Mouse (Mus musculus) heart, postnatal 10 days (tissue): ENCODE measurements around the gene Syn1. TPM values are rescaled to one million over a fixed set of nuclear protein-coding genes. Genes with fewer than 3 reads are reported as not detected.

Experiments used
- DNase-seq, 2 experiments: peaks; one replicate each; pipeline ENCODE4 v3.0.0; 2021
- intact Hi-C: fragments of 180-260 bp; cut with DNase I; formaldehyde crosslinking; loops from one replicate; pipeline ENCODE4 v1.15.1; 2025
- microRNA-seq, 2 experiments: library from miRNA; unstranded; fragments of <30 nt; microRNA quantifications; one replicate each; pipeline ENCODE4 v1.2.0; 2022
- total RNA-seq, 2 experiments: library from RNA; stranded (reverse); gene quantifications; 2 replicates each; pipeline ENCODE4 v1.2.3; 2021

Syn1 gene
- total RNA-seq, 2 experiments from 2014 or later: 0.36 to 0.40 TPM

- DNase-seq: peak; percentile 31 to 35
- intact Hi-C loops: no loop called here
These were observed 57.4 kb downstream of the Syn1 start for GRCm38 (mm10) chrX:20863161-20864101.

- DNase-seq: peak; percentile 43 to 47
- intact Hi-C loops: no loop called here
These were observed 58.4 kb downstream of the Syn1 start for GRCm38 (mm10) chrX:20862105-20863065.

GRCm38 (mm10) chrX:20861453-20862104 is 59.2 kb downstream of the Syn1 start:
- no peak for DNase-seq
- intact Hi-C loops: no loop called here

GRCm38 (mm10) chrX:20853794-20854193 is 67.0 kb downstream of the Syn1 start:
- no peak for DNase-seq
- intact Hi-C loops: loop anchor here (10.0 kb wide), 1 partner anchor 169 kb away; the partner anchor contains the start of gene Cdk16

- intact Hi-C loops: loop anchor here (5.0 kb wide), 1 partner anchor 99 kb away; no protein-coding TSS in a partner anchor
- peak; percentile 94 to 96 for DNase-seq
These were observed 72.4 kb downstream of the Syn1 start for GRCm38 (mm10) chrX:20848256-20848984.

- no peak for DNase-seq
- intact Hi-C loops: loop anchor here (5.0 kb wide), 1 partner anchor 99 kb away; no protein-coding TSS in a partner anchor
These were observed 73.0 kb downstream of the Syn1 start for GRCm38 (mm10) chrX:20847816-20848215.

- intact Hi-C loops: loop anchor here (5.0 kb wide), 1 partner anchor 100 kb away; no protein-coding TSS in a partner anchor
- DNase-seq: no peak
These were observed 73.6 kb downstream of the Syn1 start for GRCm38 (mm10) chrX:20847232-20847631.

- DNase-seq: peak; percentile 69 to 72
- intact Hi-C loops: loop anchor here (1.0 kb wide), 1 partner anchor 117 kb away; no protein-coding TSS in a partner anchor
These were observed 91.9 kb downstream of the Syn1 start for GRCm38 (mm10) chrX:20828934-20829333.

GRCm38 (mm10) chrX:20819708-20820426 is 100.9 kb downstream of the Syn1 start:
- intact Hi-C loops: loop anchor here (1.0 kb wide), 1 partner anchor 158 kb away; no protein-coding TSS in a partner anchor
- DNase-seq: peak; percentile 63 to 74

GRCm38 (mm10) chrX:20819204-20819628 is 101.6 kb downstream of the Syn1 start:
- peak; percentile 84 to 90 for DNase-seq
- intact Hi-C loops: loop anchor here (1.0 kb wide), 1 partner anchor 157 kb away; no protein-coding TSS in a partner anchor

- intact Hi-C loops: no loop called here
- peak in 1 of 2 experiments; percentile 4 for DNase-seq
These were observed 103.8 kb downstream of the Syn1 start for GRCm38 (mm10) chrX:20816974-20817373.

Small RNAs within 50 kb of the gene (microRNA-seq; reads per million reads assigned to microRNA genes)
- 0 to 0.35 reads per million in 2 experiments for gene Gm24824
- gene Mir5617: 0.47 to 1.0 reads per million in 2 experiments

Other genes starting within 250 kb of the Syn1 start
- gene Cdk16, start 233.1 kb downstream of the Syn1 start, total RNA-seq: 100 to 1,000 TPM; 169 to 183 TPM
- gene Usp11, start 217.1 kb downstream of the Syn1 start, total RNA-seq: 10 to 100 TPM; 10.8 to 11.0 TPM
- 10 to 100 TPM; 84.4 to 85.1 TPM for gene Araf, start 123.2 kb downstream of the Syn1 start, total RNA-seq
- gene Timp1, start 50.8 kb downstream of the Syn1 start, total RNA-seq: 10 to 100 TPM; 15.4 to 16.4 TPM
- 1 to 10 TPM; 5.7 to 7.3 TPM for gene Cfp, start 10.6 kb upstream of the Syn1 start, total RNA-seq
- 10 to 100 TPM; 11.4 to 11.8 TPM for gene Elk1, start 29.6 kb upstream of the Syn1 start, total RNA-seq
- gene Uxt, start 41.0 kb upstream of the Syn1 start, total RNA-seq: 10 to 100 TPM; 33.4 to 36.7 TPM
- 1 to 10 TPM; 4.7 to 5.4 TPM for gene Zfp182, start 141.3 kb upstream of the Syn1 start, total RNA-seq
- not detected for gene Spaca5, start 147.4 kb upstream of the Syn1 start, total RNA-seq
- gene Zfp300, start 168.5 kb upstream of the Syn1 start, total RNA-seq: under 1 TPM; 0.57 to 0.92 TPM
- not detected for gene Ssxa1, start 194.8 kb upstream of the Syn1 start, total RNA-seq